7 mouse cellular contexts compared by ENCODE assay signal in the genomic region with DNA sequence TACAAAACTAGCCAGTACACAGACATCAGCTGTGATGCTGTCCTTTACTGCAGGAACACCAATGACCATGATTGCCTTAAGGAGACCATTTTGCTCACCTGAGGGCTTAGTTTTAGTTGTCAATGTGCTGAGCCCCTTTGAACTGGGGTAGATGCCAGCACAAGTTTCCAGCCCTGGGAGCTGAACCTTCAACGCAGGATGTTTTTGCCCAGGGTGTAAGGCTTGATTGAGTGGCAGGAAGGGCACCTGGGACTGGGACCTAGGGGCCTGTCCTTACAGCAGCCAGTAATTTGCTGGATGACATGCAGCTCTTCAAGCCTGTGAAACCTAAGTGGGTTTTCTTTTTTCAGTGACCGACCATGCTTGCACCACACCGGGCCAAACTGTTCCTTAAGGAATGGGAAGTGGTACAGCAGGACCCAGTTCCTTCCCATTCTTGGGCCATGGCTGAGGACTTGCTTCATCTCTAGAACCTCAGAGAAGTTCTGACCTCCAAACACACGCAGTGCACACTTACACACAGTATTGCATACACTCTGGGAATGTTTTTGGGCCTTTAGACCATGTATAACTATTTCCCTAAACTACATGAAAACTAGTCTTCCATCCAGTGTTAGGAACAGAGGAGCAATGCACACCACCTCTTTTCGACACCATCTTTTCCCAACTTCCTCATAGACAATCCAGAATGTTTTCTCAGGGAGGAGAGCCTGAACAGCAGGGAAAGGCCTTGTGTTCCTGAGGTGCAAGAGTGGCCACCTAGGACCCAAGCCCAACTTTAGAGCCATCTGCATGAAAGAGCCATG. TPM values are rescaled to one million over a fixed set of nuclear protein-coding genes. Genes with fewer than 3 reads are reported as not detected.
DNase-seq lines count a peak whose midpoint lies in the region; ATAC-seq and TF ChIP-seq lines count a peak whose summit lies in the region.

No protein-coding gene starts in this region.

- 43% methylated on average over 5 of the region's 5 CpGs for WGBS in embryonic facial prominence, embryonic 11.5 days
- 45% methylated on average over 5 of the region's 5 CpGs for WGBS in hindbrain, embryonic 11.5 days
- WGBS in liver, embryonic 11.5 days: 31% methylated on average over 5 of the region's 5 CpGs
- 44% methylated on average over 5 of the region's 5 CpGs for WGBS in neural tube, embryonic 13.5 days

- no peak for TF ChIP-seq CTCF in CH12.LX (conservative IDR thresholded peaks at IDR 0.05 in 1 of 2, IDR thresholded peaks at IDR 0.05 in 1 of 2; ENCODE audit: low read depth in 2 of 2, low read length in 2 of 2)

- H3K27ac ChIP-seq in CH12.LX (ENCODE audit: insufficient read depth, low read depth): peak overlapping the region; percentile 65
- no peak overlapping the region for H3K27ac ChIP-seq in embryonic facial prominence, embryonic 11.5 days (replicated peaks; ENCODE audit: low read depth, low read length)
- H3K27ac ChIP-seq in hindbrain, embryonic 11.5 days (ENCODE audit: low read depth, low read length): no peak overlapping the region
- peak overlapping the region; percentile 47 for H3K27ac ChIP-seq in liver, embryonic 11.5 days (ENCODE audit: low read depth, low read length)
- peak overlapping the region; percentile 62; the same call in 1 of the 2 replicates for H3K27ac ChIP-seq in neural tube, embryonic 13.5 days (replicated peaks)

- H3K27me3 ChIP-seq in CH12.LX (replicated peaks): no peaks in the 10 kb centered on the region
- H3K27me3 ChIP-seq in embryonic facial prominence, embryonic 11.5 days (ENCODE audit: control insufficient read depth, insufficient read depth, low read length): no peaks in the 10 kb centered on the region
- H3K27me3 ChIP-seq in hindbrain, embryonic 11.5 days (ENCODE audit: control insufficient read depth, insufficient read depth, low read length): no peaks in the 10 kb centered on the region
- no peaks in the 10 kb centered on the region for H3K27me3 ChIP-seq in liver, embryonic 11.5 days (replicated peaks; ENCODE audit: control insufficient read depth, insufficient read depth, low read length)
- no peaks in the 10 kb centered on the region for H3K27me3 ChIP-seq in neural tube, embryonic 13.5 days

- no peak for TF ChIP-seq RAD21 in CH12.LX (IDR thresholded peaks at IDR 0.05; ENCODE audit: low read depth, low read length)

- H3K4me3 ChIP-seq in CH12.LX (replicated peaks in 1 of 3; ENCODE audit: low read depth in 2 of 3, low read length in 2 of 3, poor library complexity in 1 of 3): peak overlapping the region in 2 of 3 experiments; percentile 10 to 21
- H3K4me3 ChIP-seq in embryonic facial prominence, embryonic 11.5 days (ENCODE audit: low read depth, low read length): no peak overlapping the region
- H3K4me3 ChIP-seq in hindbrain, embryonic 11.5 days (ENCODE audit: low read depth, low read length): no peak overlapping the region
- no peak overlapping the region for H3K4me3 ChIP-seq in liver, embryonic 11.5 days (ENCODE audit: low read depth, low read length)
- H3K4me3 ChIP-seq in neural tube, embryonic 13.5 days: peak overlapping the region; percentile 82

- H3K79me2 ChIP-seq in CH12.LX (replicated peaks; ENCODE audit: control insufficient read depth, extremely low read depth, insufficient read depth, poor library complexity, severe bottlenecking): peaks cover 41% of the 10 kb centered on the region

- peaks cover 33 to 50% of the 10 kb centered on the region in 2 experiments for H3K36me3 ChIP-seq in CH12.LX (replicated peaks in 1 of 2; ENCODE audit: control insufficient read depth in 1 of 2, insufficient read depth in 1 of 2, low read length in 1 of 2)
- H3K36me3 ChIP-seq in embryonic facial prominence, embryonic 11.5 days (replicated peaks; ENCODE audit: control insufficient read depth, insufficient read depth, low read depth, low read length): peaks cover 25% of the 10 kb centered on the region
- H3K36me3 ChIP-seq in hindbrain, embryonic 11.5 days (ENCODE audit: control insufficient read depth, insufficient read depth, low read length): peaks cover 15% of the 10 kb centered on the region
- H3K36me3 ChIP-seq in liver, embryonic 11.5 days (ENCODE audit: control insufficient read depth, insufficient read depth, low read length): peaks cover 31% of the 10 kb centered on the region
- peaks cover 41% of the 10 kb centered on the region for H3K36me3 ChIP-seq in neural tube, embryonic 13.5 days

- in situ Hi-C loops in CH12.LX (cut with MboI; ENCODE audit: low pct_ligation_motif_present, low pct_unique_long_range_greater_than_20kb, low sequenced_read_pairs): loop anchor here (5.0 kb wide), 1 partner anchor 52 kb away; no protein-coding TSS in a partner anchor

- peak; percentile 73 for TF ChIP-seq POLR2A in CH12.LX (IDR thresholded peaks at IDR 0.05; ENCODE audit: low read depth, low read length)

- no peaks in the 10 kb centered on the region for H3K9me3 ChIP-seq in CH12.LX (replicated peaks; ENCODE audit: low read length)
- H3K9me3 ChIP-seq in embryonic facial prominence, embryonic 11.5 days (replicated peaks; ENCODE audit: control insufficient read depth, low read length): no peaks in the 10 kb centered on the region
- H3K9me3 ChIP-seq in hindbrain, embryonic 11.5 days (ENCODE audit: control insufficient read depth, low read length): no peaks in the 10 kb centered on the region
- no peaks in the 10 kb centered on the region for H3K9me3 ChIP-seq in liver, embryonic 11.5 days (ENCODE audit: control insufficient read depth, low read length)
- no peaks in the 10 kb centered on the region for H3K9me3 ChIP-seq in neural tube, embryonic 13.5 days

- no peak overlapping the region; the same call in 1 of the 2 replicates for H3K9ac ChIP-seq in CH12.LX (ENCODE audit: insufficient read depth, low read depth)
- H3K9ac ChIP-seq in embryonic facial prominence, embryonic 11.5 days (replicated peaks; ENCODE audit: low read length): no peak overlapping the region
- no peak overlapping the region for H3K9ac ChIP-seq in hindbrain, embryonic 11.5 days (ENCODE audit: low read depth, low read length)
- no peak overlapping the region for H3K9ac ChIP-seq in liver, embryonic 11.5 days (ENCODE audit: low read depth, low read length)
- H3K9ac ChIP-seq in neural tube, embryonic 13.5 days: peak overlapping the region; percentile 99

- dilution Hi-C loops in CH12.LX (cut with MboI; ENCODE audit: extremely low pct_ligation_motif_present, extremely low pct_unique_long_range_greater_than_20kb, low sequenced_read_pairs): no loop called here

- TF ChIP-seq EP300 in CH12.LX (IDR thresholded peaks at IDR 0.05; ENCODE audit: low read length): no peak

- DNase-seq in 416B (ENCODE audit: low read depth) (peak; percentile 73), CH12.LX (ENCODE audit: extremely low read depth) (peak; percentile 65)
- DNase-seq in embryonic facial prominence, embryonic 11.5 days (ENCODE audit: low spot score): no peak
- DNase-seq in hindbrain, embryonic 11.5 days (ENCODE audit: low spot score): peak; percentile 69
- DNase-seq in liver, embryonic 11.5 days (ENCODE audit: low spot score): peak; percentile 55

- peaks cover 5 to 38% of the 10 kb centered on the region in 2 experiments; a peak in 3 of 4 replicates for H3K4me1 ChIP-seq in CH12.LX (ENCODE audit: control insufficient read depth in 1 of 2, insufficient read depth in 2 of 2)
- H3K4me1 ChIP-seq in embryonic facial prominence, embryonic 11.5 days (ENCODE audit: control insufficient read depth, insufficient read depth, low read length): peaks cover 7% of the 10 kb centered on the region
- peaks cover 5% of the 10 kb centered on the region for H3K4me1 ChIP-seq in hindbrain, embryonic 11.5 days (replicated peaks; ENCODE audit: control insufficient read depth, insufficient read depth, low read length)
- H3K4me1 ChIP-seq in liver, embryonic 11.5 days (replicated peaks; ENCODE audit: control insufficient read depth, insufficient read depth, low read length): peaks cover 35% of the 10 kb centered on the region
- H3K4me1 ChIP-seq in neural tube, embryonic 13.5 days (replicated peaks): peaks cover 43% of the 10 kb centered on the region

- ATAC-seq in embryonic facial prominence, embryonic 11.5 days (replicated peaks; ENCODE audit: insufficient number of reproducible peaks, low FRiP score, low TSS enrichment, low read depth): peak; percentile 58
- ATAC-seq in hindbrain, embryonic 11.5 days (ENCODE audit: low FRiP score): peak; percentile 55
- peak; percentile 27 for ATAC-seq in liver, embryonic 11.5 days (replicated peaks; ENCODE audit: low FRiP score)
- ATAC-seq in neural tube, embryonic 13.5 days (ENCODE audit: low read depth): 0 out of 2 replicates have a peak, but pooled peaks have one; percentile 6
- ATAC-seq in monocyte, adult 5-6 weeks (replicated peaks; ENCODE audit: insufficient number of reproducible peaks, low FRiP score, low TSS enrichment, poor library complexity, severe bottlenecking): no peak

- peak overlapping the region; percentile 97; the same call in 1 of the 2 replicates for H3K4me2 ChIP-seq in CH12.LX (ENCODE audit: insufficient read depth, low read depth, poor library complexity, severe bottlenecking)
- H3K4me2 ChIP-seq in embryonic facial prominence, embryonic 11.5 days (ENCODE audit: low read depth, low read length): no peak overlapping the region
- no peak overlapping the region for H3K4me2 ChIP-seq in hindbrain, embryonic 11.5 days (replicated peaks; ENCODE audit: low read depth, low read length)
- peak overlapping the region; percentile 95 for H3K4me2 ChIP-seq in liver, embryonic 11.5 days
- peak overlapping the region; percentile 100 for H3K4me2 ChIP-seq in neural tube, embryonic 13.5 days

RNA-seq across cellular contexts. Expression of a gene that starts 23.8 kb away (rescaled TPM):
- total RNA-seq in CH12.LX (2012; rRNA removed) (49.8 and 55.0 TPM in 2 replicates), CH12.LX (2014; rRNA removed) (35.1 and 37.6 TPM in 2 replicates)
- 49.1 and 56.1 TPM in 2 replicates for polyA plus RNA-seq in CH12.LX (2012; ENCODE audit: insufficient read length, low read depth)
- 53.9 and 55.0 TPM in 2 replicates for polyA plus RNA-seq in embryonic facial prominence, embryonic 11.5 days (2014; fragmentation: Nextera tagmentation; extraction: Ambion mirVana)
- polyA plus RNA-seq in hindbrain, embryonic 11.5 days (2014; fragmentation: Nextera tagmentation; extraction: Ambion mirVana): 47.2 and 55.7 TPM in 2 replicates
- 57.1 and 58.6 TPM in 2 replicates for polyA plus RNA-seq in liver, embryonic 11.5 days (2014; fragmentation: Nextera tagmentation; extraction: Ambion mirVana)
- polyA plus RNA-seq in neural tube, embryonic 13.5 days (2015; fragmentation: Nextera tagmentation; extraction: Ambion mirVana): 66.7 and 69.8 TPM in 2 replicates
- 37.3 to 55.9 TPM (median 44.9 TPM) in 3 replicates for total RNA-seq in monocyte, adult 5-6 weeks (2017)

RNA-seq across cellular contexts. Expression of a gene that starts 54.3 kb away (rescaled TPM):
- total RNA-seq in CH12.LX (2012; rRNA removed): 0.17 and 0.51 TPM in 2 replicates
- not detected in 2 replicates for total RNA-seq in CH12.LX (2014; rRNA removed)
- polyA plus RNA-seq in CH12.LX (2012; ENCODE audit: insufficient read length, low read depth): not detected in 2 replicates
- 5.9 and 9.5 TPM in 2 replicates for polyA plus RNA-seq in embryonic facial prominence, embryonic 11.5 days (2014; fragmentation: Nextera tagmentation; extraction: Ambion mirVana)
- polyA plus RNA-seq in hindbrain, embryonic 11.5 days (2014; fragmentation: Nextera tagmentation; extraction: Ambion mirVana): 3.5 and 3.8 TPM in 2 replicates
- polyA plus RNA-seq in liver, embryonic 11.5 days (2014; fragmentation: Nextera tagmentation; extraction: Ambion mirVana): 4.1 and 4.6 TPM in 2 replicates
- polyA plus RNA-seq in neural tube, embryonic 13.5 days (2015; fragmentation: Nextera tagmentation; extraction: Ambion mirVana): 16.0 and 17.0 TPM in 2 replicates
- total RNA-seq in monocyte, adult 5-6 weeks (2017): 1.2 to 9.7 TPM (median 2.2 TPM) in 3 replicates

Comparison
In these comparisons a context has a peak if more than half of its experiments do, and no peak if none do; other contexts are left out.
1. H3K27ac ChIP-seq: peak in CH12.LX (single experiment), liver, embryonic 11.5 days (single experiment) and neural tube, embryonic 13.5 days (single experiment); none in embryonic facial prominence, embryonic 11.5 days (single experiment) and hindbrain, embryonic 11.5 days (single experiment).
2. H3K4me2 ChIP-seq: peak in CH12.LX (single experiment), liver, embryonic 11.5 days (single experiment) and neural tube, embryonic 13.5 days (single experiment); none in embryonic facial prominence, embryonic 11.5 days (single experiment) and hindbrain, embryonic 11.5 days (single experiment).
3. H3K4me3 ChIP-seq: peak in CH12.LX (2 of 3) and neural tube, embryonic 13.5 days (single experiment); none in embryonic facial prominence, embryonic 11.5 days (single experiment), hindbrain, embryonic 11.5 days (single experiment) and liver, embryonic 11.5 days (single experiment).